Mouse (Mus musculus) lung, adult 2 months (tissue): ENCODE measurements at regions not wholly inside any gene's neighbourhood (a gene's known extent, or its start where the extent isn't known, plus 50 kb on each side); places are given as distances from the start of the nearest gene placed in this dataset.

Source experiments
- CTCF ChIP-seq: fragments of 200-500 bp; IDR thresholded peaks from 2 replicates; pipeline ENCODE4 v1.5.1; 2011; ENCODE audit warnings: mild to moderate bottlenecking, low read length, control low read depth; ENCODE audit not compliant: insufficient read depth
- POLR2A ChIP-seq: fragments of 200-500 bp; IDR thresholded peaks from 2 replicates; pipeline ENCODE4 v1.6.1; 2011; ENCODE audit warnings: low read depth, mild to moderate bottlenecking, control low read depth, low read length, borderline replicate concordance; ENCODE audit errors: extremely low read depth

GRCm38 (mm10) chr14:79844306-79844705 is 73.2 kb upstream of the Pcdh8 start:
- TF ChIP-seq CTCF (no peak), POLR2A (no peak)
